In the genomic region with DNA sequence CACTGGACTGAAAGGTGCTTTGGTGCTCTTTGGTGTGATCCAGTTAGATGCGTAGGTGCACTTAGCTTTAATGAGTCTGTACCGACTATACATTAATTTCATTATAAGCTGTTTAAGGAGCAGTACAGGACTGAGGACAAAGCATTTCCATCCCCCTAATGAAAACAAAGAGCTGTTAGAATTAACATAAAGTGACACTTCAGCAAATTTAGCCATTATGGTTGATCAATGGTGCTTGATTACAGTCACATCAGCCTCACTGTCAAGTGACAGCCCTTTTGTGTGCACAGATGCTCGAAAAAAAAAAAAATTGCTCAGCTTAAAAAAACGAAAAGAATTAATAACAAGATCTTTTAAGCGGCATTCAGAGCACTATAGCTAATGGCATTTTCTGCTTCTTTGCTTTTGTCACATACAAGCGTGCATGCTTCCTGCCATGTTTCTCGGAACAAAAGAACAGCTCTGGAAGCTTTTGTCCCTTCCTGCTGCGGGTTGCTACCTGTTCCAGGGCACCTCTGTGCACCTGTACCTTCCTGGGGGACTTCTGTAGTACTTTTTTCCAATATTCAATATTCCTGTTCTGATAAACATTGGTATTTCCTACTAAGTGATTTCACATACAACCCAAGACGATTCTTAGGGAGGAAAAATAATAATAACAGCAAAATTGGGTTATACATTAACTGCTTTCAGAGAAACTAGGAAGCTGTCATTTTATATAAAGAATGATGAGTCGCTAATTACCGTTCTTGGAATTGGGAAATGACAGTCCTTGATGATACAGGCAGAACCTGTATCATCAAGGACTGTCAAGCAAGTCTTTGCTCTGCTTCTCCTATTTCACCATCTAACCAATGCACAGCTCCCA, we compare ENCODE assay signal across 16 mouse cellular contexts.
DNase-seq lines count a peak whose midpoint lies in the region; ATAC-seq and TF ChIP-seq lines count a peak whose summit lies in the region.
"Had no signal": no experiment of that assay in that cellular context is flagged by ENCODE, and none has a peak within 500 bp of the region (broad histone marks: within the 10 kb centered on the region; RNA-seq: fewer than 3 reads in every experiment).

No protein-coding gene starts in this region.

- peak; percentile 94 for ATAC-seq in forebrain, embryonic 12.5 days (ENCODE audit: low FRiP score)
- peak; percentile 78 for ATAC-seq in hindbrain, embryonic 15.5 days (ENCODE audit: low FRiP score, low read depth)
- ATAC-seq in neural tube, embryonic 12.5 days (ENCODE audit: low FRiP score, low read depth) = peak; percentile 84
- ATAC-seq in stomach, postnatal 0 days (ENCODE audit: low FRiP score, low TSS enrichment) = no peak

- H3K4me2 ChIP-seq in forebrain, embryonic 12.5 days = no peak overlapping the region; the same call in 1 of the 2 replicates
- peak overlapping the region; percentile 33 for H3K4me2 ChIP-seq in hindbrain, embryonic 15.5 days
- H3K4me2 ChIP-seq in neural tube, embryonic 12.5 days (replicated peaks) = no peak overlapping the region
- no peak overlapping the region for H3K4me2 ChIP-seq in stomach, postnatal 0 days (replicated peaks; ENCODE audit: low read depth)
- H3K4me2 ChIP-seq: embryonic facial prominence, embryonic 13.5 days had no signal

- TF ChIP-seq EP300 in stomach, postnatal 0 days (optimal IDR thresholded peaks at IDR 0.05) = no peak

- H3K27me3 ChIP-seq in forebrain, embryonic 12.5 days = no peaks in the 10 kb centered on the region
- H3K27me3 ChIP-seq in hindbrain, embryonic 15.5 days = no peaks in the 10 kb centered on the region
- H3K27me3 ChIP-seq in neural tube, embryonic 12.5 days (replicated peaks) = no peaks in the 10 kb centered on the region
- no peaks in the 10 kb centered on the region for H3K27me3 ChIP-seq in stomach, postnatal 0 days (ENCODE audit: control insufficient read depth, insufficient read depth, low read length)
- H3K27me3 ChIP-seq: embryonic facial prominence, embryonic 13.5 days had no signal

- TF ChIP-seq CTCF in stomach, postnatal 0 days (IDR thresholded peaks at IDR 0.05; ENCODE audit: low read depth) = no peak
- TF ChIP-seq CTCF in lung, adult 2 months (IDR thresholded peaks at IDR 0.05; ENCODE audit: insufficient read depth, low read length) = no peak

- peaks cover 9% of the 10 kb centered on the region for H3K4me1 ChIP-seq in forebrain, embryonic 12.5 days
- H3K4me1 ChIP-seq in hindbrain, embryonic 15.5 days (replicated peaks) = peaks cover 6% of the 10 kb centered on the region; the same call in 1 of the 2 replicates
- H3K4me1 ChIP-seq in neural tube, embryonic 12.5 days = no peaks in the 10 kb centered on the region
- H3K4me1 ChIP-seq in stomach, postnatal 0 days (replicated peaks; ENCODE audit: control insufficient read depth, insufficient read depth) = no peaks in the 10 kb centered on the region
- no peaks in the 10 kb centered on the region for H3K4me1 ChIP-seq in lung, adult 2 months (ENCODE audit: control insufficient read depth, insufficient read depth, low read length)
- H3K4me1 ChIP-seq: embryonic facial prominence, embryonic 13.5 days; heart, embryonic 10.5 days had no signal

- no peak overlapping the region for H3K4me3 ChIP-seq in forebrain, embryonic 12.5 days (replicated peaks)
- H3K4me3 ChIP-seq in hindbrain, embryonic 15.5 days = no peak overlapping the region
- no peak overlapping the region for H3K4me3 ChIP-seq in neural tube, embryonic 12.5 days
- H3K4me3 ChIP-seq in stomach, postnatal 0 days (ENCODE audit: low read depth, low read length) = no peak overlapping the region
- no peak overlapping the region for H3K4me3 ChIP-seq in lung, adult 2 months (replicated peaks; ENCODE audit: extremely low read depth, low read depth, low read length)
- H3K4me3 ChIP-seq: embryonic facial prominence, embryonic 13.5 days; heart, embryonic 10.5 days had no signal

- no peak overlapping the region for H3K9ac ChIP-seq in forebrain, embryonic 12.5 days
- no peak overlapping the region for H3K9ac ChIP-seq in hindbrain, embryonic 15.5 days
- H3K9ac ChIP-seq in neural tube, embryonic 12.5 days = no peak overlapping the region
- H3K9ac ChIP-seq in stomach, postnatal 0 days (ENCODE audit: low read length) = no peak overlapping the region
- H3K9ac ChIP-seq: embryonic facial prominence, embryonic 13.5 days; liver, embryonic 14.5 days had no signal

- H3K9me3 ChIP-seq in forebrain, embryonic 12.5 days = no peaks in the 10 kb centered on the region
- H3K9me3 ChIP-seq in hindbrain, embryonic 15.5 days = no peaks in the 10 kb centered on the region
- H3K9me3 ChIP-seq in neural tube, embryonic 12.5 days = no peaks in the 10 kb centered on the region
- no peaks in the 10 kb centered on the region for H3K9me3 ChIP-seq in stomach, postnatal 0 days (ENCODE audit: control insufficient read depth, low read length)
- H3K9me3 ChIP-seq: embryonic facial prominence, embryonic 13.5 days; heart, embryonic 10.5 days had no signal

- no peak for TF ChIP-seq POLR2A in lung, adult 2 months (IDR thresholded peaks at IDR 0.05; ENCODE audit: borderline replicate concordance, extremely low read depth, low read depth, low read length)

- H3K36me3 ChIP-seq in forebrain, embryonic 12.5 days (replicated peaks) = no peaks in the 10 kb centered on the region
- no peaks in the 10 kb centered on the region for H3K36me3 ChIP-seq in hindbrain, embryonic 15.5 days
- H3K36me3 ChIP-seq in neural tube, embryonic 12.5 days = no peaks in the 10 kb centered on the region
- H3K36me3 ChIP-seq in stomach, postnatal 0 days (ENCODE audit: control insufficient read depth, insufficient read depth, low read length) = no peaks in the 10 kb centered on the region
- H3K36me3 ChIP-seq: embryonic facial prominence, embryonic 13.5 days; heart, embryonic 10.5 days had no signal

- peak; percentile 9 for DNase-seq in embryo, embryonic 10.5 days (ENCODE audit: low spot score)
- DNase-seq in embryo, embryonic 9.5 days (ENCODE audit: extremely low spot score) = no peak
- DNase-seq in stomach, postnatal 0 days (ENCODE audit: low spot score) = no peak
- DNase-seq in ovary, postnatal 14 days (ENCODE audit: low spot score) = no peak
- no peak for DNase-seq in lung, adult 2 months
- DNase-seq: adrenal gland, postnatal 25 days; gastrocnemius, postnatal 14 days; heart, postnatal 4 days; lung, postnatal 10 days; thymus, postnatal 4 days had no signal

- H3K27ac ChIP-seq in forebrain, embryonic 12.5 days = peak overlapping the region; percentile 86
- peak overlapping the region; percentile 79 for H3K27ac ChIP-seq in hindbrain, embryonic 15.5 days (replicated peaks)
- no peak overlapping the region for H3K27ac ChIP-seq in neural tube, embryonic 12.5 days
- no peak overlapping the region for H3K27ac ChIP-seq in stomach, postnatal 0 days (replicated peaks)
- H3K27ac ChIP-seq: embryonic facial prominence, embryonic 13.5 days; heart, embryonic 10.5 days; liver, embryonic 14.5 days had no signal

- WGBS in forebrain, embryonic 12.5 days = 29% methylated on average over 11 of the region's 11 CpGs
- WGBS in hindbrain, embryonic 15.5 days = 28% methylated on average over 11 of the region's 11 CpGs
- WGBS in neural tube, embryonic 12.5 days = 52% methylated on average over 11 of the region's 11 CpGs
- 58% methylated on average over 11 of the region's 11 CpGs for WGBS in stomach, postnatal 0 days
- 63% methylated on average over 11 of the region's 11 CpGs for WGBS in lung, adult 2 months

Comparison
In these comparisons a context has a peak if more than half of its experiments do, and no peak if none do; other contexts are left out.
1. H3K27ac ChIP-seq: peak in forebrain, embryonic 12.5 days (single experiment) and hindbrain, embryonic 15.5 days (single experiment); none in neural tube, embryonic 12.5 days (single experiment) and stomach, postnatal 0 days (single experiment).